Mouse (Mus musculus): ENCODE results near the gene Atp13a2.

Atp13a2 gene

GRCm38 (mm10) chr4:140962207-140962909, 24.3 kb upstream of the Atp13a2 start:
- no peak for DNase-seq

DNA sequence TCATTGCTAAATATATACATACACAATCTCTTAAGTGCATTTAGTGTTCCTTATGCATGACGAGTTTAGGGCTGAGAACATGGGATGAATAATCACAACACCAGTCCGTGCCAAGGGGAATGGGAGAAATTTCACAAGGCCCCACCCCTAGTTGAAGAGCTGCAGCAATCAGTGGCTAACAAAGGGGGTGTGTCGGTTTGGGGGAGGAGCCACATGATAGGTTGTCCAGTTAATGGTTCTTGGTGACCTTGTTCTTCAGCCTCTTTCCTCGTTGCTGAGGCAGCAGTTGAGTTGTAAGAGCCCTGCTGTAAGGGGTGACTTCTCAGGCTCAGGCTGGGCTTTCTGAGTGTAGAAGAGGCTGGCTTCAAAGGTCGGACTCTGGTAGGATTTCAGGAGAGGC, 23.7 kb upstream of the Atp13a2 start:
- no peak for DNase-seq

- DNase-seq, result no peak
These were observed 22.6 kb upstream of the Atp13a2 start for GRCm38 (mm10) chr4:140963941-140964597.

GRCm38 (mm10) chr4:140964620-140965019, 22.1 kb upstream of the Atp13a2 start:
- DNase-seq, result peak; percentile 77

- DNase-seq, result no peak
These were observed 19.1 kb upstream of the Atp13a2 start for GRCm38 (mm10) chr4:140967386-140968159.

DNA sequence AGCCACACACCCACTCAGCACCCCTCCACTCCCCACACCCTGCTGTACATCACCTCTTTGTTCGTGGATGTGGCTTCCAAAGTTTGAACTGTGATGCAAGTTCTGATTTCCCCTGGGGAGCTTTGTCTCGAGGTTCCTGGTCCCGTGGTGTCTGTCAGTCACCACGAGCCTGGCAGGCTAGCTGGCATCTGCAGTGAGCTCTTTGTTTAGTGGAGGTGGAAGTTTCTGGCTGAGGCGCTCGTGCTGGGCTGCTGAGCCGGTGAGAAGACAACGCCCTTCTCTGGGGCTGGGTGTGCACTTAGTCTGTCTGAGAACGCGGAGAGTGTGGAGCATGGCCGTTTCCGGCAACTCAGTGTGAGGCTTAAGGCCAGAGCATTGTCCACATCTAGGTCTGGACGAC, 15.0 kb upstream of the Atp13a2 start:
- DNase-seq, result no peak

DNA sequence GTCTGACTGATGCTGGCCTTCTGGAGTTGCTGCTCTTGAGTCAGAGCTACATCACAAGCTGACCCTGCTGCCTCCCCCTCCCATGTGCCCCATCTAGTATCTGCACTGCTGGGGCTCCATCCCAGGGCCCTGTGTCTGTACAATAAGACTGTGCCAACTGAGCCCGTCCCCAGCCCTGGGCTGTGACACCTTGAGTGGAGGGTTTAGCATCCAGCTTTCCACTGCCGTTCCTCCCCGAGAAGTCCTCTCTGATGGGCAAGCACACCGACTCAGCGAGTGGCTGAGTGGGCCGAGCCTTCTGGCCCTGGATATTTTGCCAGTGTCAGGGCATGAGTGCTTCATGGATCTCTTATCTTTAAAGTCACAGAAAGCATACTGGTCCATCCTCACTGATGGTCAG, 12.3 kb upstream of the Atp13a2 start:
- no peak for DNase-seq

- no peak for DNase-seq
These were observed 11.3 kb upstream of the Atp13a2 start for GRCm38 (mm10) chr4:140975356-140975755.

- DNase-seq, result no peak
These were observed 9.4 kb upstream of the Atp13a2 start for GRCm38 (mm10) chr4:140977278-140977677.

DNA sequence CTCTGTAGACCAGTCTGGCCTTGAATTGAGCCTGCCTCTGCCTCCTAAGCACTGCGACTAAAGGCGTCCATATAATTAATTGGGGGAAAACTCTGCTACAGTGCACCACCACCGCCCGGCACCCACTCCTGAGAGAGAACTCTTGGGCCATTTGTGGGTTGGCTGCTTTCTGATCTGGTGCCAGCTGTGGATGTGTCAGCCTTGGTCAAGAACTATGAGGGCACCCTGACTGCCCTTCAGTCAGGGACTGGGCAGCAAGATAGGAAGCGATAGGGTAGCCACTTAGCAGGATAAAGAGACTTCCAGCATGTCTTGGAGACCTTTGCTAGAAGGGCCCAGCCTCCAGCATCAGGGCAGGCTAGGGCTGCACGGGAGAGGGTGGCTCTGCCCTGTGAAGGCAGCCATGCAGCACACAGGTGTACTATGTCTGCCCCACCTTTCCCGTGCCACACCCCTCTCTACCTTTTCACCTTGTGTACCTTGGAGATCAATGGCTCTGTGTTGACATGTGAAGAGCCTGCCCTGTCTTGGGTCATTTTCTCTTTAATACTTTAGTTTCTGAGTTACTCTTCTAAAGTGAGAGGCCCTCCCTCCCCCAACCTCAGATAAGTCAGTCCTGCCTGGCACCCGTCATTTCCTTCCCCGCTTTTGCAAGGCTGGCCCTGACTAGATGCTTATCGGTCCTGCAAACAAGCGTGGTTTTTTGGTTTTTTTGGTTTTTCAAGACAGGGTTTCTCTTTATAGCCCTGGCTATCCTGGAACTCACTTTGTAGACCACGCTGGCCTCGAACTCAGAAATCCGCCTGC, 8.6 kb upstream of the Atp13a2 start:
- no peak for DNase-seq

- DNase-seq, result no peak
These were observed 5.1 kb upstream of the Atp13a2 start for GRCm38 (mm10) chr4:140981605-140982004.

DNA sequence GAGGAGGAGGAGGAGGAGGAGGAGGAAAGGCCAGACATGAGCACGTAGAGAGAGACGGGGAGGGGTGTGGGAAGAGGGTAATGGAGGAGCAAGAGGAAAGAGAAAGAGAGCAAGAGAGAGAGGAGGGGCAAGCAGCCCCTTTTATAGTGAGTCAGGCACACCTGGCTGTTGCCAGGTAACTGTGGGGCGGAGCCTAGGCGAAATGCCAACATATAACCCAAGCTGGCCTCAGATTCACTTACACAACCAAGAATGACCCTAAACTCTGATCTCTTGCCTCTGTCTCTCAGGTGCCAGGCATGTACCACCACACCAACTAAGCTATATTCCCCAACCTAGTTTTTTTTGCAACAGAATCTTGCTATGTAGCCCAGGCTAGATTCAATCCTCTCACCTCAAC, 3.9 kb upstream of the Atp13a2 start:
- no peak for DNase-seq

DNA sequence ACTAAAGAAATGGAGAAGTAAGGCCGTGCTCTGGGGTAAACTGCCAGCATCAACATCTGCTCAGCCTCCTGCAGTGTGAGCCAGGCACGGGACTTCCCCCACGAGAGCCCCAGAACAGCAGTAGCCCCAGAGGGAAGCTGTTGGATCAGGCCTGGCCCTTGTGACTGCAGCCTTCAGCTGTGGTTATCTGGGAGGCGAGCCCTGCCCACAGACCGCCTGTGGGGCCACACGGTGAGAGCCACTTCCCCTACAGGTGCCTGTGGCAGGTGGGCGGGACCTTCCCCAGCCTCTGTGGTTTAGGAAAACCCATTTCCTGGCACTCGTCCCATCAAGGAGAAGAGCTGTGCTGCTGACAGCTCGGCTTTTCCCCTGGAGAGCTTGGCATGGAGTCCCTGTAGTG, 3.2 kb upstream of the Atp13a2 start:
- DNase-seq, result no peak

GRCm38 (mm10) chr4:140984544-140984943, 2.1 kb upstream of the Atp13a2 start:
- DNase-seq, result no peak

DNA sequence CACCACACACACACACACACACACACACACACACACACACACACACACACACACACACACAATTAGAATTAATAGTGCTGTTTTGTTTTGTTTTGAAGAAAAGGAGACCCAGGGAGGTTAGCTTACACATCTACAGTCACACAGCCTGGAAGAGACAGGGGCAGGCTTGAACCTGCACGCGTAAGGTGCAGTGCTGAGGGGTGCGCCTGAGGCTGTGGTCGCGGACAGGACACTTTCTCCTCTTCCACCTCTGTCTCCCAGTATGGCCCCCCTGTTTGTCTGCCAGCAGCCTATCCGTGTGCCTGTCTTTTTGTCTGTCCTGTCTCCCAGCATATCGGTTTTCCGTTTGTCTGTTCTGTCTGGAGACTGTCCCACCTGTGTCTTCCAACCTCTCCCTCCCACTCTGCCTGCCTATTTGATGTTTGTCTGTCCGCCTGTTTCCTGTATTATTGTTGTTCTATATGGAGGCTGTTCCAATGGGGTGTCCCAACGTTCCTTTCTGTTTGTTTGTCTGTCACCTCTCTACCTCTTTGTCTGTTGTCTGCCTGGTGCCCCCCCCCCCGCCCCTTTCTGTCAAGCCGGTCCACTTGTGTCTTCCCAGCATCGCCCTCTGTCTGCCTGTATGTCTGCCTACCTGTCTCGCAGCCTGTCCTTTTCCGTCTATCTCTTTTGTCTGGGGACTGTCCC, 506 bp upstream of the Atp13a2 start:
- DNase-seq, result no peak

DNA sequence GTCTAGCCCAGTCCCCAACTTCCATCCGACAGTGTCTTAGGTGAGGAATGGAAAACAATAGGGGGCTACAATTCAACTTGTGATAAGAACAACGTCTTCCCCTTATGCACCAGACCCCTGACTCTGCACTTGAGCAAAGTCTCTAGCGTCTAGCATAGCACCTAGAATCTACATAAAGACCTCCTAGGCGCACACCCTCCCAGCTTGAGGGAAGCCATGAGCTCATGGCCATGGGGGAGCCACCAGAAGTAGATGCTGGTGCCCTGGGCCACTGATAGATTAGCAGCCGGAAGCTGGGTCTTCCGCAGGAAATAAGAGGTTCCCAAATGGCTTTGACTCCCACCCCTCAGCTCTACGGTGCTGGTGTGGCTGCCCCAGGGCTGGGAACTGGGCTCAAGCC, 803 bp downstream of the Atp13a2 start:
- no peak for DNase-seq

DNA sequence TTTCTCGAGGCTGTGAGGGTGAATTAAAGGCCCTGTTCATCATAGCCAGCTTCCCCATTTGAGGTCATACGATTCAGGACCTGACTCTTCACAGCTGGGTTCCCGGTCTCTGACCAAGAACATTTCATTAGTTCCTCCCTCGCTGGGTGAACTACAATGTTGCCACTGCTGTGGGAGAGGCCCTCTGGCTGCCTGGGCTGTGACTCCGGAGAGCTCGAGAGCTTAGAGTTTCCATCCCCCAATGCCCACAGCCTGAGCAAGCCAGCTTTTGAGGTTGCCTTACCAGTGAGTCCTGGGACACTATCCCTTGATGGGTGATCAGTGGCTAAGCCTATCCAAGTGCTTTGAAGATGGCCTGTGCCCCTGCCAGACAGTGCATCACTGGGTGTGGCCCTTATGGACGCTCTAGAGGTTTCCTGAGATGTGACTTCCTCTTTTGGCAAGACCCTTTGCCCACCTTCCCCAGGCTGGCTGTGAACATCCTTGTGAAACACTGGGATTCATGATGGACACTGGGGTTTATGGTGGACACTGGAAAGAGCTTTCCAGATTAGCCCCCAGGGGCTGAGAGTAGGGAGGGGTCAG, 2.1 kb downstream of the Atp13a2 start:
- DNase-seq, result no peak

- DNase-seq, result no peak
These were observed 2.8 kb downstream of the Atp13a2 start for GRCm38 (mm10) chr4:140989447-140989846.

- no peak for DNase-seq
These were observed 5.5 kb downstream of the Atp13a2 start for GRCm38 (mm10) chr4:140992215-140992614.

DNA sequence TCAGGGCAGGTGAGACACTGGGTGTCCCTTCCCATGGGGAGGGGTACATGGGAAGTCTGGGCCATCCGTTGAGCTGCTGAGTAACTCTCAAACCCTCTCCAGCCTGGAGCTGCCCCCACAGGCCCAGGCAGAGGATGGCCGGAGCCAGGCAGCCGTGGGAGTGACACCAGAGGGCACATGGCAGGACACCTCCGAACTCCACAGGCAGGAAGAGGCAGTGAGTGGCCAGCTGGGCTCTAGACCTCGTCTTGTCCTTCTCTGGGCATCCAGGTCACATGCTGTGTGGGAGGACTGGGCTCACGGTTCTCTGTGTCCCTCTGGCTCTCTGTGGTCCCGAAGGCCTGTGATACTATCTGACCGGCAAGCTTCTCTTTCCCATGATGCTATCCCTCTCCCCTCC, 7.2 kb downstream of the Atp13a2 start:
- no peak for DNase-seq

DNA sequence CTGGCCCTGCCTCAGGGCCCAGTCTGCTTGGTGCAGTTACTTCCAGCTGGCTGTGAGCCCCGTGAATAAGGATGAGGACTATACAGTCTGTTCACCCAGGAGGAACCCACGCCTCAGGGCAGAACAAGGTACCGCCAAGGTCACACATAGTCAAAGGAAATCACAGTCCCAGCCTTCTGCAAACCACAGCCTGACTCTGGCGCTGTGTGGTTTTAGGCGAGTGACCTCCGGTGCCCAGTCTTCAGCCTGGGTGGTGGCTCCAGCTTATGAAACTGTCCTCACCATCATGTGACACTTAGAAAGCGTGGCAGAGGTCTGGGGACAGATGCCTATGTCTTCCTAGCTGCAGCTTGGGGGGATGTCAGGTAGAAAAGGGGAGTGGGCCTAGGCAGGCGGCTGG, 9.1 kb downstream of the Atp13a2 start:
- no peak for DNase-seq

DNA sequence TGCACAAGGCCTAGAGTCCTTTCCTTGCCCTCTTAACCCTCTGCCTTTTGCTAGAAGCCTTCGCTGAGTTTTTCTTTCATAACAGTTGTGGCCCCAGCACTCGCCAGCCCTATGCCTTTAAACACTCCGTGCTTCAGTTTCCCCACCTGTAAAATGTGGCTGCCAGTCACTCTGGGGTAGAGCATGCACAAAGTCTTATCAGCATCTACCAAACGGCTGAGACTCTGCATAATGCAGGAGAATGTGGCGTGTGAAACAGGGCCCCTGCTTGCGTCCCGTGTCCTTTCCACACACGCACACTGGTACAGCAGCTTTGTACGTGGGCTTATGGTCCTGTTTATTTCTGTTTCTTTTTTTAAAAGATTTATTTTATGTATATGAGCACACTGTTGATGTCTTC, 10.1 kb downstream of the Atp13a2 start:
- no peak for DNase-seq

Measured in cerebellum, adult 11 months (tissue).